Mouse (Mus musculus): ENCODE measurements around the gene Fiz1. TPM values are rescaled to one million over a fixed set of nuclear protein-coding genes. Genes with fewer than 3 reads are reported as not detected.

Fiz1 gene
- 37.0 TPM in 2 replicates for polyA plus RNA-seq (2015; fragmentation: Nextera tagmentation; extraction: Ambion mirVana)

- WGBS: under 1% methylated on average over 42 of the region's 42 CpGs
- Histone ChIP-seq H3K9me3 (replicated peaks) (no peaks in the 10 kb centered on the region), H3K4me1 (peaks cover 19% of the 10 kb centered on the region), H3K4me2 (peak within 1 kb of the TSS; percentile 69), H3K4me3 (replicated peaks) (peak within 1 kb of the TSS; percentile 72), H3K36me3 (peaks cover 32% of the 10 kb centered on the region), H3K27me3 (replicated peaks) (no peaks in the 10 kb centered on the region), H3K9ac (replicated peaks) (peak within 1 kb of the TSS; percentile 79), H3K27ac (replicated peaks) (peak within 1 kb of the TSS; percentile 99)
- peak; percentile 86 for ATAC-seq (ENCODE audit: low FRiP score)
These were observed at the start of gene Fiz1, which contains the start of gene Zfp524 for GRCm38 (mm10) chr7:5014251-5015117. Gene Fiz1 (minus strand): TSS chr7:5014697. Gene Zfp524 (plus strand): TSS chr7:5014415.

- peak overlapping the region; percentile 78 for H3K4me2 ChIP-seq
- peak overlapping the region; percentile 66 for H3K4me3 ChIP-seq (replicated peaks)
- no peaks in the 10 kb centered on the region for H3K27me3 ChIP-seq (replicated peaks)
- H3K27ac ChIP-seq (replicated peaks): peak overlapping the region; percentile 99
- WGBS: 0% methylated on average over 48 of the region's 51 CpGs
- H3K36me3 ChIP-seq: peaks cover 13% of the 10 kb centered on the region
- H3K9ac ChIP-seq (replicated peaks): peak overlapping the region; percentile 85
- H3K9me3 ChIP-seq (replicated peaks): no peaks in the 10 kb centered on the region
- peaks cover 67% of the 10 kb centered on the region for H3K4me1 ChIP-seq
- peak; percentile 46 for ATAC-seq (ENCODE audit: low FRiP score)
These were observed 48.0 kb upstream of the Fiz1 start for GRCm38 (mm10) chr7:5062360-5063001.

GRCm38 (mm10) chr7:5061774-5062359, 47.4 kb upstream of the Fiz1 start, which contains the start of gene U2af2:
Gene U2af2 (plus strand): TSS chr7:5062143.
- H3K4me3 ChIP-seq (replicated peaks): peak within 1 kb of the TSS; percentile 66
- peak within 1 kb of the TSS; percentile 85 for H3K9ac ChIP-seq (replicated peaks)
- no peaks in the 10 kb centered on the region for H3K9me3 ChIP-seq (replicated peaks)
- H3K27ac ChIP-seq (replicated peaks): peak within 1 kb of the TSS; percentile 99
- H3K27me3 ChIP-seq (replicated peaks): no peaks in the 10 kb centered on the region
- peaks cover 7% of the 10 kb centered on the region; the same call in 1 of the 2 replicates for H3K36me3 ChIP-seq
- peaks cover 73% of the 10 kb centered on the region for H3K4me1 ChIP-seq
- WGBS: under 1% methylated on average over 55 of the region's 65 CpGs
- peak; percentile 83 for ATAC-seq (ENCODE audit: low FRiP score)
- H3K4me2 ChIP-seq: peak within 1 kb of the TSS; percentile 78

GRCm38 (mm10) chr7:5060944-5061773, 46.7 kb upstream of the Fiz1 start:
- H3K9me3 ChIP-seq (replicated peaks): no peaks in the 10 kb centered on the region
- under 1% methylated on average over 60 of the region's 60 CpGs for WGBS
- H3K27me3 ChIP-seq (replicated peaks): no peaks in the 10 kb centered on the region
- peaks cover 73% of the 10 kb centered on the region for H3K4me1 ChIP-seq
- H3K9ac ChIP-seq (replicated peaks): peak overlapping the region; percentile 85
- peak overlapping the region; percentile 66 for H3K4me3 ChIP-seq (replicated peaks)
- ATAC-seq (ENCODE audit: low FRiP score): peak; percentile 89
- H3K4me2 ChIP-seq: peak overlapping the region; percentile 78
- H3K27ac ChIP-seq (replicated peaks): peak overlapping the region; percentile 99
- H3K36me3 ChIP-seq: no peaks in the 10 kb centered on the region

- 1% methylated on average over 27 of the region's 27 CpGs for WGBS
- ATAC-seq (ENCODE audit: low FRiP score): peak; percentile 0; the same call in 1 of the 2 replicates
- peak overlapping the region; percentile 85 for H3K9ac ChIP-seq (replicated peaks)
- no peaks in the 10 kb centered on the region for H3K36me3 ChIP-seq
- peak overlapping the region; percentile 99 for H3K27ac ChIP-seq (replicated peaks)
- peaks cover 73% of the 10 kb centered on the region for H3K4me1 ChIP-seq
- peaks cover 6% of the 10 kb centered on the region for H3K27me3 ChIP-seq (replicated peaks)
- H3K4me3 ChIP-seq (replicated peaks): peak overlapping the region; percentile 66
- H3K9me3 ChIP-seq (replicated peaks): no peaks in the 10 kb centered on the region
- peak overlapping the region; percentile 78 for H3K4me2 ChIP-seq
These were observed 45.8 kb upstream of the Fiz1 start for GRCm38 (mm10) chr7:5060239-5060731.

- Histone ChIP-seq H3K4me2 (peak overlapping the region; percentile 78), H3K27me3 (replicated peaks) (peaks cover 15% of the 10 kb centered on the region), H3K9me3 (replicated peaks) (no peaks in the 10 kb centered on the region), H3K27ac (replicated peaks) (peak overlapping the region; percentile 99), H3K36me3 (no peaks in the 10 kb centered on the region), H3K4me3 (replicated peaks) (no peak overlapping the region), H3K4me1 (peaks cover 76% of the 10 kb centered on the region), H3K9ac (replicated peaks) (peak overlapping the region; percentile 8; the same call in 1 of the 2 replicates)
- ATAC-seq (ENCODE audit: low FRiP score): no peak
- WGBS: 94% methylated on average over 12 of the region's 12 CpGs
These were observed 44.9 kb upstream of the Fiz1 start for GRCm38 (mm10) chr7:5059421-5059820.

GRCm38 (mm10) chr7:5058631-5059030, 44.1 kb upstream of the Fiz1 start:
- peaks cover 76% of the 10 kb centered on the region for H3K4me1 ChIP-seq
- no peaks in the 10 kb centered on the region for H3K9me3 ChIP-seq (replicated peaks)
- no peak overlapping the region for H3K4me2 ChIP-seq
- ATAC-seq (ENCODE audit: low FRiP score): no peak
- H3K27ac ChIP-seq (replicated peaks): 0 out of 2 replicates have a peak overlapping the region, but pooled peaks have one; percentile 99
- no peak overlapping the region for H3K4me3 ChIP-seq (replicated peaks)
- WGBS: 89% methylated on average over 1 of the region's 1 CpGs
- H3K9ac ChIP-seq (replicated peaks): no peak overlapping the region
- no peaks in the 10 kb centered on the region for H3K36me3 ChIP-seq
- H3K27me3 ChIP-seq (replicated peaks): peaks cover 18% of the 10 kb centered on the region

- Histone ChIP-seq H3K27me3 (replicated peaks) (peaks cover 23% of the 10 kb centered on the region), H3K4me2 (peak overlapping the region; percentile 75), H3K27ac (replicated peaks) (peak overlapping the region; percentile 14; the same call in 1 of the 2 replicates), H3K36me3 (no peaks in the 10 kb centered on the region), H3K9me3 (replicated peaks) (no peaks in the 10 kb centered on the region), H3K9ac (replicated peaks) (peak overlapping the region; percentile 72), H3K4me1 (peaks cover 77% of the 10 kb centered on the region), H3K4me3 (replicated peaks) (peak overlapping the region; percentile 63)
- 26% methylated on average over 11 of the region's 11 CpGs for WGBS
- no peak for ATAC-seq (ENCODE audit: low FRiP score)
These were observed 43.3 kb upstream of the Fiz1 start for GRCm38 (mm10) chr7:5057804-5058203.

GRCm38 (mm10) chr7:5057381-5057780, 42.9 kb upstream of the Fiz1 start:
- peaks cover 81% of the 10 kb centered on the region for H3K4me1 ChIP-seq
- H3K27ac ChIP-seq (replicated peaks): peak overlapping the region; percentile 84
- 28% methylated on average over 8 of the region's 8 CpGs for WGBS
- peak overlapping the region; percentile 72 for H3K9ac ChIP-seq (replicated peaks)
- H3K4me3 ChIP-seq (replicated peaks): peak overlapping the region; percentile 63
- no peaks in the 10 kb centered on the region for H3K9me3 ChIP-seq (replicated peaks)
- no peak for ATAC-seq (ENCODE audit: low FRiP score)
- H3K27me3 ChIP-seq (replicated peaks): peaks cover 24% of the 10 kb centered on the region
- no peaks in the 10 kb centered on the region for H3K36me3 ChIP-seq
- peak overlapping the region; percentile 75 for H3K4me2 ChIP-seq

- Histone ChIP-seq H3K9ac (replicated peaks) (peak overlapping the region; percentile 72), H3K36me3 (no peaks in the 10 kb centered on the region), H3K27ac (replicated peaks) (peak overlapping the region; percentile 84), H3K4me3 (replicated peaks) (peak overlapping the region; percentile 63), H3K4me1 (peaks cover 87% of the 10 kb centered on the region), H3K4me2 (peak overlapping the region; percentile 75), H3K9me3 (replicated peaks) (no peaks in the 10 kb centered on the region), H3K27me3 (replicated peaks) (peaks cover 24% of the 10 kb centered on the region)
- WGBS: 2% methylated on average over 52 of the region's 55 CpGs
- peak; percentile 23 for ATAC-seq (ENCODE audit: low FRiP score)
These were observed 42.3 kb upstream of the Fiz1 start for GRCm38 (mm10) chr7:5056651-5057263.
